In genomic region chr3:138442203-138442602, GRCm38 (mm10) we compare ENCODE assay signal across 8 mouse cellular contexts. TPM values are rescaled to one million over a fixed set of nuclear protein-coding genes. Genes with fewer than 3 reads are reported as not detected.
A peak's percentile ranks its signal among the peaks of the same experiment; 100 is the strongest.
DNase-seq lines count a peak whose midpoint lies in the region; ATAC-seq and TF ChIP-seq lines count a peak whose summit lies in the region.

No protein-coding gene starts in this region.

- 5% methylated on average over 9 of the region's 9 CpGs for WGBS in heart, embryonic 13.5 days
- 4% methylated on average over 9 of the region's 9 CpGs for WGBS in hindbrain, embryonic 11.5 days
- WGBS in midbrain, embryonic 10.5 days = 6% methylated on average over 9 of the region's 9 CpGs

- H3K4me3 ChIP-seq in heart, embryonic 13.5 days = peak overlapping the region; percentile 95
- H3K4me3 ChIP-seq in G1E (ENCODE audit: low read depth, low read length) = peak overlapping the region; percentile 94
- peak overlapping the region; percentile 88 for H3K4me3 ChIP-seq in hindbrain, embryonic 11.5 days (ENCODE audit: low read depth, low read length)
- H3K4me3 ChIP-seq in midbrain, embryonic 10.5 days = peak overlapping the region; percentile 90

- DNase-seq in heart, postnatal 4 days = no peak
- DNase-seq in G1E (ENCODE audit: low spot score) = no peak
- DNase-seq in hindbrain, embryonic 11.5 days (ENCODE audit: low spot score) = no peak
- no peak for DNase-seq in midbrain, embryonic 10.5 days (ENCODE audit: low spot score)
- no peak for DNase-seq in gastrocnemius, postnatal 36 days
- no peak for DNase-seq in ovary, postnatal 14 days (ENCODE audit: low spot score)
- no peak for DNase-seq in frontal cortex, postnatal 14 days (ENCODE audit: low spot score in 2 of 2)

- H3K9ac ChIP-seq in heart, embryonic 13.5 days = peak overlapping the region; percentile 98
- peak overlapping the region; percentile 86 for H3K9ac ChIP-seq in hindbrain, embryonic 11.5 days (ENCODE audit: low read depth, low read length)

- H3K9me3 ChIP-seq in heart, embryonic 13.5 days = no peaks in the 10 kb centered on the region
- no peaks in the 10 kb centered on the region for H3K9me3 ChIP-seq in G1E (replicated peaks)
- H3K9me3 ChIP-seq in hindbrain, embryonic 11.5 days (ENCODE audit: control insufficient read depth, low read length) = no peaks in the 10 kb centered on the region
- no peaks in the 10 kb centered on the region for H3K9me3 ChIP-seq in midbrain, embryonic 10.5 days (replicated peaks)

- H3K27ac ChIP-seq in heart, embryonic 13.5 days (replicated peaks) = peak overlapping the region; percentile 91
- H3K27ac ChIP-seq in hindbrain, embryonic 11.5 days (ENCODE audit: low read depth, low read length) = peak overlapping the region; percentile 60
- H3K27ac ChIP-seq in midbrain, embryonic 10.5 days (replicated peaks) = peak overlapping the region; percentile 95

- no peak for TF ChIP-seq CTCF in G1E (IDR thresholded peaks at IDR 0.05; ENCODE audit: low read depth, low read length)

- H3K36me3 ChIP-seq in heart, embryonic 13.5 days = peaks cover 24% of the 10 kb centered on the region
- peaks cover 27% of the 10 kb centered on the region for H3K36me3 ChIP-seq in G1E (replicated peaks)
- H3K36me3 ChIP-seq in hindbrain, embryonic 11.5 days (ENCODE audit: control insufficient read depth, insufficient read depth, low read length) = no peaks in the 10 kb centered on the region
- peaks cover 27% of the 10 kb centered on the region for H3K36me3 ChIP-seq in midbrain, embryonic 10.5 days

- ATAC-seq in heart, embryonic 13.5 days (ENCODE audit: extremely low read depth, insufficient number of reproducible peaks, low FRiP score, low TSS enrichment) = no peak
- ATAC-seq in G1E (ENCODE audit: extremely low read depth, insufficient number of reproducible peaks, low FRiP score, poor library complexity, severe bottlenecking) = no peak
- ATAC-seq in hindbrain, embryonic 11.5 days (ENCODE audit: low FRiP score) = peak; percentile 20

- peak overlapping the region; percentile 93 for H3K4me2 ChIP-seq in heart, embryonic 13.5 days
- peak overlapping the region; percentile 80 for H3K4me2 ChIP-seq in hindbrain, embryonic 11.5 days (replicated peaks; ENCODE audit: low read depth, low read length)

- H3K27me3 ChIP-seq in heart, embryonic 13.5 days (replicated peaks) = no peaks in the 10 kb centered on the region
- H3K27me3 ChIP-seq in G1E (ENCODE audit: insufficient read depth, low read length) = 0 out of 2 replicates have a peak, but pooled peaks cover 2% of the 10 kb centered on the region
- no peaks in the 10 kb centered on the region for H3K27me3 ChIP-seq in hindbrain, embryonic 11.5 days (ENCODE audit: control insufficient read depth, insufficient read depth, low read length)
- no peaks in the 10 kb centered on the region for H3K27me3 ChIP-seq in midbrain, embryonic 10.5 days (ENCODE audit: low read depth, poor library complexity, severe bottlenecking)

- H3K4me1 ChIP-seq in heart, embryonic 13.5 days = peaks cover 14% of the 10 kb centered on the region
- peaks cover 20% of the 10 kb centered on the region for H3K4me1 ChIP-seq in G1E (ENCODE audit: insufficient read depth, low read depth, low read length)
- H3K4me1 ChIP-seq in hindbrain, embryonic 11.5 days (replicated peaks; ENCODE audit: control insufficient read depth, insufficient read depth, low read length) = peaks cover 3% of the 10 kb centered on the region
- H3K4me1 ChIP-seq in midbrain, embryonic 10.5 days = peaks cover 30% of the 10 kb centered on the region

- intact Hi-C loops in gastrocnemius, postnatal 36 days (cut with DNase I) = loop anchor here (5.0 kb wide), 2 partner anchors 45 to 575 kb away; partner anchors contain the start of genes Dnajb14 and Metap1

RNA-seq across cellular contexts. Expression of gene Adh5, which starts 0.7 kb away (rescaled TPM):
- polyA plus RNA-seq in heart, embryonic 13.5 days (2015; fragmentation: Nextera tagmentation; extraction: Ambion mirVana) = 146 and 161 TPM in 2 replicates
- 100 to 1,000 TPM; 108 to 113 TPM for total RNA-seq in heart, postnatal 4 days (2021)
- total RNA-seq in G1E (2014; fragmentation: Nextera tagmentation) = 86.2 and 86.3 TPM in 2 replicates
- 147 and 154 TPM in 2 replicates for total RNA-seq in G1E (2017)
- polyA plus RNA-seq in G1E (2012) = 11.3 and 27.4 TPM in 2 replicates
- 270 and 272 TPM in 2 replicates for polyA plus RNA-seq in hindbrain, embryonic 11.5 days (2014; fragmentation: Nextera tagmentation; extraction: Ambion mirVana)
- 266 and 280 TPM in 2 replicates for polyA plus RNA-seq in midbrain, embryonic 10.5 days (2016; fragmentation: Nextera tagmentation; extraction: Ambion mirVana)
- 10 to 100 TPM; 49.0 to 60.3 TPM for total RNA-seq in gastrocnemius, postnatal 36 days (2021)

RNA-seq across cellular contexts. Expression of gene Adh4, which starts 26.9 kb away (rescaled TPM):
- not detected in 2 replicates for polyA plus RNA-seq in heart, embryonic 13.5 days (2015; fragmentation: Nextera tagmentation; extraction: Ambion mirVana)
- total RNA-seq in heart, postnatal 4 days (2021) = not detected
- total RNA-seq in G1E (2014; fragmentation: Nextera tagmentation) = not detected in 2 replicates
- total RNA-seq in G1E (2017) = not detected in 2 replicates
- polyA plus RNA-seq in G1E (2012) = not detected in 2 replicates
- polyA plus RNA-seq in hindbrain, embryonic 11.5 days (2014; fragmentation: Nextera tagmentation; extraction: Ambion mirVana) = 0.11 TPM in 1 of 2 replicates, not detected in the other
- not detected in 2 replicates for polyA plus RNA-seq in midbrain, embryonic 10.5 days (2016; fragmentation: Nextera tagmentation; extraction: Ambion mirVana)
- total RNA-seq in gastrocnemius, postnatal 36 days (2021) = not detected

RNA-seq across cellular contexts. Expression of gene Metap1, which starts 47.1 kb away (rescaled TPM):
- 34.0 and 38.0 TPM in 2 replicates for polyA plus RNA-seq in heart, embryonic 13.5 days (2015; fragmentation: Nextera tagmentation; extraction: Ambion mirVana)
- total RNA-seq in heart, postnatal 4 days (2021) = 10 to 100 TPM; 48.0 to 48.6 TPM
- total RNA-seq in G1E (2014; fragmentation: Nextera tagmentation) = 61.8 and 67.3 TPM in 2 replicates
- 63.0 and 66.3 TPM in 2 replicates for total RNA-seq in G1E (2017)
- polyA plus RNA-seq in G1E (2012) = 24.3 and 29.3 TPM in 2 replicates
- 60.3 and 64.6 TPM in 2 replicates for polyA plus RNA-seq in hindbrain, embryonic 11.5 days (2014; fragmentation: Nextera tagmentation; extraction: Ambion mirVana)
- polyA plus RNA-seq in midbrain, embryonic 10.5 days (2016; fragmentation: Nextera tagmentation; extraction: Ambion mirVana) = 47.9 and 48.0 TPM in 2 replicates
- total RNA-seq in gastrocnemius, postnatal 36 days (2021) = 10 to 100 TPM; 43.6 to 44.5 TPM
